Mouse (Mus musculus): ENCODE results near the gene Wars2.

DNA sequence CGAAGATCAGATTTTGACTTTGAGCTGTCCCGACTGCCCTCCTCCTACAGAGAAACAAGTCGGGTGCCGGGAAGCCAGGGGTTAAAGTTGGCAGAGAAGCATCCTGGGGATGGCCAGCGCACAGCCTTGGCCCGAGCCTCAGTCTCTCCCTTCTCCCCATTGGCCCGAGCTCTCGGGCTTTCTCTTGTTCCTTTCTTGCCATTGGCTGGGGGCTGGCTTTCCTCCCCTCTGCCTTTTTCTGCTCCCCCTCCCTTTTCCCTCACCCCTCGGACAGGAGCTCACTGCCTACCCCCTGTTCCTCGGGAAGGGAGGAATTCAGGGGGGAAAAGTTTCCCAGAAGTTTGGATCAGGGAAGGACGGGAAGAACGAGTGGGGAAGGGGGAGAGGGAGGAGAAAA is 112.2 kb downstream of the Wars2 start:
- TF ChIP-seq GATA1 (IDR thresholded peaks at IDR 0.05; ENCODE audit: low read length) (no peak), TAL1 (IDR thresholded peaks at IDR 0.05; ENCODE audit: low read length) (no peak)

Data from erythroblast, embryonic 14.5 days (primary cell).